Mouse (Mus musculus): ENCODE data around the gene Daam1.

Gene Daam1

DNA sequence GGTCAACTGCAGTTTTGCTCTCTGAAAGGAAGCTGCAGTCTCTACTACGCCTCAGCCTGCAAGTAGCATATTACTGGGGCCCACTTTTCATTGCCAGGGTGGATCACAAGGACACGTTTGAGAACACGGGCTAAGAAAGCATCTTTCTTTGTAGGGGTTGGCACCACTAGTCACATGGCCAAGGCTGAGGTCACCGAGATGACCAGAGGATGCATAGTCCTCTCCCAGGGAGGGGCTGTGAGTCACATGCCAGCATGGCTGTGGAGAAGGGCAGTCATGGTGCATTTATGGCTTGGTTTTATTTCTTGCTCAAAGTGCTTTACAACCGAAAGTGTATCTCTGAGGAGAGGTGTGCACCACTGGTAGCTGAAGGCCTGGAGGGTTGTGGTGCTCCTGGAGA, 67.4 kb downstream of the Daam1 start:
- DNase-seq (ENCODE audit: low read depth, low spot score) = peak; percentile 90

DNA sequence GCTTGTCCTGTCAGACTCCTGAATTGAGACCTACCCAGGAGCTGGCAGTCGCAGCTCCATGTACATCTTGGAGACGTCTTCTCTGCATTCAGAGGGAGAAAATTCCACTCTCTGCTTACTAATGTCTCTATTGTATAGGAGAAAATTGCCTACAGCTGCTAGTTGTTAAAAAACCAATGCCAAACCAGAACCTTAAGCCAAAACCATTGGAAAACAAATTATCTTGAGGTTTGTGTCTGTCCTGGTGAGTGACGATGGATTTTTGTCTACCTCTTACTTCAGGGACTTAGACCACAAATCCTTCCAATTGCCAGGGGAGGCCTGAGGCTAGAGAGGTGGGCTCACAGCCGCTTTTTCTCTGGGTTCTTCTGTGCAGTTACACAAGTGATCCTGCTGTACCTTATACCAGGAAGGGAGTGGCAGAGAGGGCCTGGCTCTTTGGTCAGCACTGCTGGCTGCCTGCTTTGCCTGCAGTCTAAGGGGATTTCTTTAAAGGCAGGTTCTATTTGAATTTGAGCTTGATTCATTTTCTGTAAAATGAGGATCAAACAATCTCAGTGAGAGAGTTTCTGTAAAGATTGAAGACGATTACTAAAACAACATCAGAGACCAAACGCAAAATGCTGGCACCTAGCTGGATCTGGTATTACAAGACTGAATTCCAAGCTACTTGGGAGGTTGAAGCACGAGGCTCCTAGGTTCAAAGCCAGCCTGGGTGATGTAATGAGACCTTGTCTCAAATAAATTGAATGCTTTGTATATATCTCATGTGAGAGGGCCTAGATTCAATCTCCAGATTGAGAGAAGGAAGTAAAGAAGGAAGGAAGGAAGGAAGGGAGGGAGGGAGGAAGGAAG, 68.0 kb downstream of the Daam1 start:
- DNase-seq (ENCODE audit: low read depth, low spot score) = peak; percentile 90

DNA sequence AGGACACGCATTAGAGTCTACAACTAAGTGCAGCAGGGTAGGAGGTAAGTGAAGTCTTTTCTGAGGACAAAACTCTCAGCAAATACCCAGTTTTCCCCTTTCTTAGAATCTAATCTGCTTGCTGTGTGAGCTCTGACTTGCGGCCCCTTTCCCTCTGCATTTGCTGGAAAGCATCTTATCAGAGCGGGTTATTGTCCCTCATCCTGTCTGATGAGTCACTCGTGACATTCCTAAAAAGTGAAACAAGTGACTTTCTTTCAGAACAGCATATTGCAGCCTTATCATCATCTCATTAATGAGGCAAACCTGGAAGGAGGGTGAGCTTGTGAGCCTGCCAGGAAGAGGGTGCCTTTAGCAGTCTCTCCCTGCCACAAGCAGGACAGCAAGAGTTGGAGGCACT, 68.7 kb downstream of the Daam1 start:
- peak; percentile 52 for DNase-seq (ENCODE audit: low read depth, low spot score)

DNA sequence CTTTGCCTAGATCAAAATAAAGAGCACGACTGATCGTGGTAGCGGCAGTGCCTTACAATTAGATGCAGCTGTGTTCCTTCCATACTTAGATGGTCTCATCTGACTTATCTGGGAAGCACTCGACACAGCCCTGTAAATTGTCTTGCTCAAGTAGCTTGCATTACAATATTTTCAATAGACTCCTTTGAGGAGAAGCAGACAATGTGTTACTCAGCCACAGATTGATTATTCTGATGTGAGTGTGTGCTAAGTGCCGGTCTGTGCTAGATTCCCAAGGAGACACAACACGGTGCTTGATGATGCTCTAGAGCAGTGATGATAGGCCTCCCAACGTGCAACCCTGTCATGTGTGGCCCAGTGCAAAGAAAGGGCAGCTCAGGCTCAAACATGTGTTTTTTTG, 70.3 kb downstream of the Daam1 start:
- DNase-seq (ENCODE audit: low read depth, low spot score) = no peak

DNA sequence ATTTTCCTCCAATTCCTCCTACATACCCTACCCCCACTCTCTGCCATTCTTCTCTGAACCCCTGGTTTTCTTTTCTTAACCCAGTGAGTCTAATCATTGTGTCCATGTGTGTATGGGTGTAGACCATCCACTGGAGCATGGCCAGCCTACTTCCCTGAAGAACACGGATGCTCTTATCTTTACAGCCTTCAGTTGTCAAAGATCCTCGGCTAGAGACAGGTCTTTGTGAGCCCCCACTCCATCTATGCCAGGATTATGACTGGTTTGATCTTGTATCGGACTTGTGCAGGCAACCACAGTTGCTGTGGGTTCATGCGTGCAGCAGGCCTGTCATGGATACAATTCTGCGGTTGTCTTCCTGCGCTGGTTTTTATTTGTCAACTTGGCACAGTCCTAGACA, 71.0 kb downstream of the Daam1 start:
- no peak for DNase-seq (ENCODE audit: low read depth, low spot score)

DNA sequence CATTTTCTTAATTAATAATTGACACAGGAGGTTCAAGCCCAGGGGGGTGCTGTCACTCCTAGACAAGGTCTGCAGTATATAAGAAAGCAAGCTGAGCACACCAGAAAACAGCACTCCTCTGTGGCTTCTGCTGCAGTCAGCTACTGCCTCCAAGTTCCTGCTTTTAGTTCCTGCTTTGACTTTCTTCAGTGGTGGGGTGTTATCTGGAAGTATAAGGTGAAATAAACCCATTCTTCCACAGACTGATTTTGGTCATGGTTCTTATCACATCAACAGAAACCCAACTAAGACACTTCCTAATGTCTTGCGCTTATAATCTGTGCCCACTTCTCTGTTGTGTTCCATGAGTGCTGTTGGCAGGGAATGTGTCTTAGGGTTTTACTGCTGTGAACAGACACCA, 71.4 kb downstream of the Daam1 start:
- DNase-seq (ENCODE audit: low read depth, low spot score) = no peak

DNA sequence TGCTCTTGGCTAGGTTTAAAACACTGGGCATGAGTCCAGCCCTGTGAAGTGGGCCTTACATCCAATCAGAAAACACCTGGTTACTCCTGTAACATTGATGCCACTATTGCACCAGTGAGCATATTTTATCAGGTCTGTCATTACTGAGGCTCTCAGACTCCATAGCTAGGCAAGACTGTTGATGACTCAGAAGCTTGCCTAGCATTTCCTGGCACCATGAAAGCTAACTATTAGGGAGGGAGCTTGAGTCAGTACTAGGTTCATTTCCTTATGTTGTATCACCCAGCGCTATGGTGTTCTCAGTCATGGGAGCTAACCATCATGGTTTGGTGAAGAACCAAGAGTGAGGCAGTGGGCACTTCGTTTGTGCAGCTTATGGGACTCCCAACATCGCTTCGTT, 72.3 kb downstream of the Daam1 start:
- peak; percentile 57 for DNase-seq (ENCODE audit: low read depth, low spot score)

DNA sequence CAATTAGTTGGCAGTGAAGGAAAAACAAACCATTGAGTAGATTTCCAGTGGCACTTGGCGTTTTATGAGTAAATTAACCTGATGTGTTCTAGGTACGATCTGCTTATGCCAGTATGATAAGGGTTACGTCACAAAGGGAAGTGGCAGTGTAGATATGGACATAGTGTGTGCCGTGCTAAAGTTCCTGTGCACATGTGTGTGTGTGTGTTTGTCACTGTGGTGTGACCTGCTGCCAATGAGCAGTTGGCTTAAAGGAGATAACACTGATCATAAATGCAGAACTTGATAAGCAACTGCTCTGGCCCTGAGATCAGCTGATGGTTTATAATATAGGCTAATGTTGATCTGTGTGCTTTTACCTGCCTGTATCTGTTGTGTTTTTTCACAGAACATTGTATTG, 73.4 kb downstream of the Daam1 start:
- no peak for DNase-seq (ENCODE audit: low read depth, low spot score)

DNA sequence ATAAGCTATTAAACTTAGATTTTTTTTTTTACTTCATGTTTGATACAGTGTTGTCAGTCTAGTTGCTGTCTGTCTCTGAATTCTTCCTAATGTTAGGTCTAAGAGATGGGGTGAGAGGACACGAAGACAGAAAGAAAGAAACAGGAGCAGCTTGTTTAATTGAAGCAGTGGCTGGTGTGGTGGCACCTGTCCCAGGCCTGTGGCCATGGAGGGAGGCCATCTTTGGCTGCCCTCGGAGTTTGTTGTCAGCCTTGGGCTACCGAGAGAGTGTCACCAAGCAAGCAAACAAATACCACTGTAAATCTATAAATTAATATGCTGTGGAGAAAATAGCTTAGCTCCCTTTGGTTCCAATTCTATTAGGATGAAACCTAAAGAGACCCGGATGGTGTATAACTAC, 74.0 kb downstream of the Daam1 start:
- no peak for DNase-seq (ENCODE audit: low read depth, low spot score)

DNA sequence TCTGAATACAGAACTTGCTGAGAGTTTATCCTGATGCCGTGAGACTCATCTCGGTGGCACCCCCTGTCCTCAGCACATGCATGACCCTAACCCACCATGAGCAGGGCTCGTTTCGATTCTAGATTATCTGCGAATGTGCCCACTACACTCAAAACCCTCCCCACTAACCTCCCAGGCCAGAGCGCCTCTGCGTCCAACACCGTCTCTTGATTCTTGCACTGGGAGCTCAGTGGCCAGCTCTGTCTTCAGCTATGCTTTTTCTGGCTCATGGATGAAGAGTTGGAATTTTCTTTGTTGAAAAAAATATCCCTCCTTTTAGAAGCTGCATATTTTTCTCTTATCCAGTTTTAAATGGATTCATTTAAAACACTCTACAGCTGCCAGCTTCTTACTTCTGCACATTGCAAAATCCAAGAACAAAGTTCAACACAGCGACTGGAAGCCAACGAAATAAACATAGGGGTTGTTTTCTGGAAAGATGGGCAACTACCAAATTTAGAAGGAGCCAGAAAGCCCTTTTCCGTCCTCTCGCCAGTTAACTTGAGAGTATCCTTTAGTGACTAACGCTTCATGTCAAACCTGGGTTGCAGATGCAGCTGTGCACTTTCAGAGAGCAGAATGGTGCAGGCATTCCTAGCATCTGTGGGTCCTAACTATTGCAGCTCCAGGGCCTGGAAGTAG, 74.9 kb downstream of the Daam1 start:
- DNase-seq (ENCODE audit: low read depth, low spot score) = no peak

DNA sequence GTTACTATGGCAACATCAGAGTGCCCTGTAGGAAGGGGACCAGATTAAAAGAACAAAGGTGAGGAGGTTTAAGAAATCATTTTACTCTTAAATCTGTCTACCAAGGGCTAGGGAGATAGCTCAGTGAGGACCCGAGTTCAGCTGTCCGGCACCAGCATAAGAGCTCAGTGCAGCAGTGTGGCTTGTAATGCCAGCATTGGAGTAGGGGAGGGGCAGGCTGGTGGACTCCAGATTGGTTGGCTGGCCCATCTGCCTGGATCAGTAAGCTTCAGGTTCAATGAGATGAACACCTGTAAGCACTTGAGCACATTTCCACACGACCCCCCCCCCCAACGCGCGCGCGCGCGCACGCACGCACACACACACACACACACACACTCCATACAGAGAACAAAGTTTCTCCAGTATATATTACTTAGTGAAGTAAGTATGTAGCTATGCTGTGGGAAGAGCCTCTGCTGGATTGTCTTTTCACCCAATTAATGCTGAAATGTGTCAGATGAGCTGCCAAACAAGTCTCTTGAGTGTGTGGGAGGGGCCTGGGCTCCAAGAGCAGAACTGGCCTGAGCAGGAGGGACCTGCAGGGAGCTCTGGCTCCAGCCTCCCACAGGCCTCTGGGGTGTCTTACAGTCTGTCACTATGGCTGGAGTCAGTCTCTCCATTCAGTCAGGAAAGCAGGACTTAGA, 75.8 kb downstream of the Daam1 start:
- DNase-seq (ENCODE audit: low read depth, low spot score) = peak; percentile 13

DNA sequence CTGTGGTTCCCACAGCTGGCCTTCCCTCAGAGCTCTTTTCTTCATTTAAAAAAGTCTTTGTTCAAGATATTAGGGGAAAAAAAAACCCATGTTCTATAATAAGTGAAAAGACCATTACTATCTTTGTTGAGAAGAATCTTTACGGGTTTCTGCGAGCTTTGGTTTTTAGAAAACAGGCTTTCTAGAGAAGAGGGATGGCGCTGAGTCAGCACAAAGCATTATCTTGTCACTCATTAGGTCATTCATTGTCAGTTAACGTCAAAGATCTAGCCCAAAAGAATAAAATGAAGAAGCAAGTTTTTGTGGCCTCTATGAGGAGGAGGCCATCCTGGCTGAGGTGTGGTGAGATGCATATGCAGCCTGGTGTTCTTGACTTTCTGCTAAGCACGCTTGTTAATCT, 78.1 kb downstream of the Daam1 start:
- DNase-seq (ENCODE audit: low read depth, low spot score) = no peak

DNA sequence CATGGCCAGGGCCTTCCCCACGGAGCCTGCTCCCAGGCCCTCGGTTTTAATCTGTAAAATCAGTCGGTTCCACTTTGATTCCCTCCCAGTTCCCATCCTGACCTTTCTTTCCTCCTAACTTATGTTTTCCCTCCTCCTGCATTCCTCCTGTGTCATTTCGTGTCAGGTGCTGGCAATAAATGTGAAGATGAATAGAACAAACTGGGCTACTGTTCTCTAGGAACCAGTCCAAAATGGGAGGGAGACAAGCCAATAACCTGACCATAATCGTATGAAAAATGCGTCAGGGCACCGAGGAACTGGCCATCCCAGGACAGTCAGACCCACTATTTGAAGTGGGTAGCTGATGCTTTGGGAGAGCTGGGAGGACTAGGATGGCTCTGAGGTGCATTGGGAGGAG, 79.4 kb downstream of the Daam1 start:
- no peak for DNase-seq (ENCODE audit: low read depth, low spot score)

DNA sequence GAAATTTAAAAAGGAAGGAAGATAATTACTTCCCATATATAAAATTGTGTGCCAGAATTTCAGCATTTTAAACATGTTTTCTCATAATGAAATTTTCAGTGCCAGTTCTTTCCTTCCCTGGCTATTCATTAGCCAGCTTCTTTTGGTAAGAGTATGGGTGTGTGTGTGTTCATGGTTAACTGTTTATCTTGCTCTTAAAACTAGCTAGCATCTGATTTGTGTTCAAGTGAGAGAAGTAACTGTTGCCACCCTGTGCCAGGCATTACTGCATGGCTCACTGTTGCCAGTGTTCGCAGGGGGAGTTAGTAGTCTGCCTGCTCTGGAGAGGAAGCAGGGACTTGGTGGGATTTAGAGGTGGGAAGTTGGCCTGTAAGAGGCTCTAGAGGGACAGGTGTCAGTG, 81.4 kb downstream of the Daam1 start:
- no peak for DNase-seq (ENCODE audit: low read depth, low spot score)

DNA sequence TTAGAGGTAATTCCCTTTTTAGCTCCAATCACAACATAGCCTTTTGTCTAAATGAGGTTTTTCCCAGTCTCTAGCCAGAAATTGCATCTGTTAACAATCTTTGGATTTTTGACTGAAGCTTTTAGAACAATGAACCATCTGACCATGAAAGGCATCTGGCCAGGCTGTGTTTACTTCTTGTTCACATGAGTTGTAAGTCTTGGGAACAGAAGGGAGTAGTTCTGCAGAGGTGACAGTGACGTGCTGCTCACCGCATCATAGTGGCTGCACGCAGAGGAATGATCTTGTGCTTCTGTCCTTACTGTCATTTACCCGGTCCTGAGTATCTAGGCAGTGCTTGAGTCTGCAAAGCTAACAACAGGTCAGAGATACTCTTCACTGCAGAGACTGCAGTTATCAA, 88.3 kb downstream of the Daam1 start:
- DNase-seq (ENCODE audit: low read depth, low spot score) = peak; percentile 25

DNA sequence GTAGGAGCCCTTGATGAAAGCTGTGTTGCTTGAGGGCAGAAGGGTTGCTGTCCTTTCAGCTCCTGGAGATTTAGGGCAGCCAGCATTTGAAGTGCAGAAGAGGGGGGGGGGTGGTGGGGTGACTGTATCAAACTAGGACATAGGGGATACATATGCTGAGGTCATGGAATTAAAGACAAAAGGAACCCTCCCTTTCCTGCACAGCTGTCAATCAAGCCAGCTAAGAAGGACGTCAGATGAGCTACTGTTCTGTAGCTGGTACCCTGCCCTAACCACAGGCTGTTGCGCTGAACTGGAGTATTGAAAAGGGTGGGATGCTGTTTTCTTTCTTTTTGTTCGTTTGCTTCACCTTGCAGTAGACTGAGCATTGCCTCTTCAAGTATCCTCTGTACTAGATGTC, 89.1 kb downstream of the Daam1 start:
- no peak for DNase-seq (ENCODE audit: low read depth, low spot score)

DNA sequence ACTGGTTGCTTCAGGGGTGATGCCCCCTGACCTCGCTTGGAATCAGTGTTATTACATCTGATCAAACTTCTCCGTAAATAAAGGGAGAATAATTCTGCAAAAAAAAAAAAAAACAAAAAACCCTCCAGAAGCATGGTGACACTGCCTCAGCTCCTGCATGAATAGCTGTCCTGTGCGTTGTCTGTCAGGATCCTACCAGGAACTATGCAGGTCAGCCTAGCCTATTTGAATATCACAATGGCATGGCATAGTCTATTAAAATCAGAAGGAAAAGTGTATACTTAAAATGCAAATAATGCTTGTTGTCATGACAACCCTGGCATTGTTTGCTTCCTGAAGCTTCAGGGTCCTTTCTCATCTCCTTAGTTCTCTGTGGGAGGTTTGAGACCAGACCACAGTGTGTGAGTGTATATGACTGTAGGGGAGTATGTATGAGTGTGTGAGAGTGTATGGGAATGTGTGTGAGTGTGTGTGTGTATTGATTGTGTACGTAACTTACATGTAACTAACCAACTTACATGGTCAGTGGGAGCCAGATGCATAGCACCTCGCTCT, 92.0 kb downstream of the Daam1 start:
- DNase-seq (ENCODE audit: low read depth, low spot score) = no peak

DNA sequence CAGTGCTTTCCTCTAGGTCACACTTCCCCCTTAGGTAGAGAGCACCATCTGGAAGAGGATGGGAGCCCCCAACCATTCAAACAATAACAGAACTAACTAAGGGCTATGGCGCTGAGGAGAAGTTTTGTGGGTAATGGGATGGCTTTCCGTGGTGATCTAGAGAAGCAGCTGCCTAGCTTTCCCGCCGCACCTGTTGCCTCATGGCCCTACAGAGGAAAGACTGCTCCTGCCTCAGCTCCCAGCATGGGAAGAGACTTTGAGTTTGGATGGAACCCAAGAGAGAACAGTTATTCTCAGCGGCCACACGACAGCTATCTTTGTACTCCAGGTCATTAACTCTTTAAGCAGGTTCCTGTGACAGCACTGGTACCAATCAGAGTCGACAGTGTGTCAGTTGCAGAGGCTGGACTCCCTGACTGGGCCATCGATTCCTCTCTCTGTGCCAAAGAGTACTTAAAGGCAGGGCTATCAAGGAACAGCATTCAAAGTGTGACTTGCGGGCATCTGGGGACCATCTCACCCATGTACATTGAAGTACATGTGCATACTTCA, 94.2 kb downstream of the Daam1 start:
- no peak for DNase-seq (ENCODE audit: low read depth, low spot score)

DNA sequence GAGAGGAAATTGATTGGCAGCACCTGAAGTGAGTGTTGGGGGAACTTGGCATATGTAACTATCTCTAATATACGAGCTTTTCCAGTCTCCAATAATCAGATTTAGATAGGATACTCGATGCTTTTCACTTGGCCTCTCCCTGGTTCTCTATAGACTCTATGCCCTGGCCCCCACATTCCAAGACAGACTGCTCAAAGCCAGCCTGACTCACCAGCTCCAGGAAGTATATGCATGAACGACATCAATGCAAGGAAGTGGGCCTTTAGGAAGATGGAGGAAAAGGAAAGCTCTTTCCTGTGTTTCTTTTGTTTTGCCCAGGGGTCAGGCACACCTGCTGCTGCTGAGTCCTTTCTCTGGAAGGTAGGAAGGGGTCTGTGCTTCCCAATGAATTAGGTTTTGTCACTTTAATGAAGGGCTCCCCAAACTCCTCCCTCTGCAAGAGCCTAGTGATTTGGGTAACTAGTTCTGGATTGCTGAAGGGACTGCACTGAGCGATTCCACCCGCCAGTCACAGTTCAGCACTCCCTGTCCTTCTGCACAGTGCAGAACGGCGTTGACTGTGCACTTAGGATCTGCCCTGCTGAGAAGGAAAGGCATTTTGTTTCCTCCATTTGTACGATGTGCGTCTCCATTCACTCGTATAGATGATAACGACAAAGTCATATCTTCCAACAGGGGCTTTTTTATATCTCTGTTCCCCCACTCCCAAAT, 95.3 kb downstream of the Daam1 start:
- DNase-seq (ENCODE audit: low read depth, low spot score) = no peak

DNA sequence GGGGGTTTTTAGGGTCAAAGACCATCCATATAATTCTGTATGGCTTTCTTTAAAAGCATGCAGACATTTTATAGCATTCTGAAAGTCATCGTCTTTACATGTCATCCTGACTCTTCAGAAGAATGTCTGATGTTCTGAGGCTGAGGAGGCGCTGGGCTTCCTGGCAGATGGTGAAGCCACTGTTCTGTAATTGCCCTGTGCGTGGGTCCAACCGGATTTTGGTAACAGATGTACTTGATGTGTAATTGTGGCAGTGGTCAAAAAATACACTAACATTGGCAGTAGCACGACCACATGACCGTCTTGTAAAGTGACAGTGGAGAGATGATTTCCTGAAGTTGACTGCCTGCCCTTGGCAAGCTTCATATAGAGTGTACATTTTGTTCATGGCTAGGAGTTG, 97.2 kb downstream of the Daam1 start:
- DNase-seq (ENCODE audit: low read depth, low spot score) = no peak

DNA sequence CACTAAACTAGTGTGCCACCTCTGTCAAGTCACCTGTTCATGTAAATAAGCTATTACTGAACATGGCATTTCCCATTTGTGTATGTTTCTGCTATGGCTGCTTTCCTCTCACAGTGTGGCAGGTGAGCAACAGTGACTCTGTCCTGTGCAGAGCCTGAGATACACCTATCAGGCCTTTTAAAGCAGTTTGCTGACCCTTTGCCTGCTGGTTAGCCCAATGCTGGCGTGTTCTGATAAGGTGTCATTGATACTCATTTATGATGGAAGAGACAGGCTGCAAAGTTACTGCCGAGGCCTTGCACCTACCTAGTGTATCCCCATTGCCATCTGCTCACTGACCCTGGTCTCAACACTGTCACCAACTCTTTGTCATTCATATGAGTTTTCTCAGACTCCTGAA, 99.0 kb downstream of the Daam1 start:
- no peak for DNase-seq (ENCODE audit: low read depth, low spot score)
